Mouse (Mus musculus): Measurements from ENCODE around the gene Hsd17b12. TPM values are rescaled to one million over a fixed set of nuclear protein-coding genes. Genes with fewer than 3 reads are reported as not detected.

The Hsd17b12 gene
- polyA plus RNA-seq, 1 experiment: 97.4 TPM

GRCm38 (mm10) chr2:94030602-94031001 lies 127.2 kb downstream of the Hsd17b12 start:
- Histone ChIP-seq H3K79me3 (ENCODE audit: low read depth) (no peaks in the 10 kb centered on the region), H3K79me2 (ENCODE audit: control insufficient read depth, insufficient read depth) (no peaks in the 10 kb centered on the region), H3ac (ENCODE audit: control insufficient read depth, insufficient read length, low read depth) (no peak overlapping the region), H3K4me3 (ENCODE audit: insufficient read depth, poor library complexity, severe bottlenecking) (no peak overlapping the region), H3K36me3 (ENCODE audit: control insufficient read depth, insufficient read depth) (peaks cover 47% of the 10 kb centered on the region), H3K27me3 (ENCODE audit: control insufficient read depth, insufficient read depth, insufficient read length) (no peaks in the 10 kb centered on the region)
- TF ChIP-seq FOSL1 (IDR thresholded peaks at IDR 0.05; ENCODE audit: insufficient read depth, low read length, poor library complexity, severe bottlenecking): no peak
- TF ChIP-seq MAX (IDR thresholded peaks at IDR 0.05): no peak
- no peak for TF ChIP-seq MYOG (IDR thresholded peaks at IDR 0.05; ENCODE audit: control insufficient read depth, extremely low read depth, insufficient read length)
- no peak for TF ChIP-seq USF1 (IDR thresholded peaks at IDR 0.05; ENCODE audit: low read depth)
- TF ChIP-seq CEBPB (IDR thresholded peaks at IDR 0.05; ENCODE audit: low read depth): no peak
- TF ChIP-seq CTCF (IDR thresholded peaks at IDR 0.05; ENCODE audit: control insufficient read depth, insufficient read depth, insufficient read length): no peak

GRCm38 (mm10) chr2:94024637-94025036 lies 133.1 kb downstream of the Hsd17b12 start:
- Histone ChIP-seq H3K36me3 (ENCODE audit: control insufficient read depth, insufficient read depth) (no peaks in the 10 kb centered on the region), H3K27me3 (ENCODE audit: control insufficient read depth, insufficient read depth, insufficient read length) (no peaks in the 10 kb centered on the region)

GRCm38 (mm10) chr2:94010335-94011291 lies 147.2 kb downstream of the Hsd17b12 start, which contains the start of gene Alkbh3:
Gene Alkbh3 (minus strand): TSS chr2:94010807.
- Histone ChIP-seq H3K27me3 (ENCODE audit: control insufficient read depth, insufficient read depth, insufficient read length) (no peaks in the 10 kb centered on the region), H3K4me3 (ENCODE audit: insufficient read depth, poor library complexity, severe bottlenecking) (peak within 1 kb of the TSS; percentile 68), H3ac (ENCODE audit: control insufficient read depth, insufficient read length, low read depth) (peak within 1 kb of the TSS; percentile 81), H3K36me3 (ENCODE audit: control insufficient read depth, insufficient read depth) (peaks cover 29% of the 10 kb centered on the region), H3K79me3 (ENCODE audit: low read depth) (peaks cover 17% of the 10 kb centered on the region), H3K79me2 (ENCODE audit: control insufficient read depth, insufficient read depth) (peaks cover 26% of the 10 kb centered on the region)
- TF ChIP-seq CTCF (IDR thresholded peaks at IDR 0.05; ENCODE audit: control insufficient read depth, insufficient read depth, insufficient read length) (no peak), MAX (IDR thresholded peaks at IDR 0.05) (peak; percentile 58)

More at GRCm38 (mm10) chr2:94024637-94025036, 133.1 kb downstream of the Hsd17b12 start:
- no peak for TF ChIP-seq USF1 (IDR thresholded peaks at IDR 0.05; ENCODE audit: low read depth)
- TF ChIP-seq CEBPB (IDR thresholded peaks at IDR 0.05; ENCODE audit: low read depth): no peak
- TF ChIP-seq CTCF (IDR thresholded peaks at IDR 0.05; ENCODE audit: control insufficient read depth, insufficient read depth, insufficient read length): no peak
- no peak for TF ChIP-seq MYOG (IDR thresholded peaks at IDR 0.05; ENCODE audit: control insufficient read depth, extremely low read depth, insufficient read length)
- no peak for TF ChIP-seq MAX (IDR thresholded peaks at IDR 0.05)
- no peak for TF ChIP-seq MYOD1 (IDR thresholded peaks at IDR 0.05; ENCODE audit: control insufficient read depth, insufficient read length, low read depth)
- no peak for TF ChIP-seq FOSL1 (IDR thresholded peaks at IDR 0.05; ENCODE audit: insufficient read depth, low read length, poor library complexity, severe bottlenecking)
- Histone ChIP-seq H3ac (ENCODE audit: control insufficient read depth, insufficient read length, low read depth) (no peak overlapping the region), H3K4me3 (ENCODE audit: insufficient read depth, poor library complexity, severe bottlenecking) (no peak overlapping the region), H3K79me3 (ENCODE audit: low read depth) (no peaks in the 10 kb centered on the region), H3K79me2 (ENCODE audit: control insufficient read depth, insufficient read depth) (no peaks in the 10 kb centered on the region)

- Histone ChIP-seq H3K36me3 (ENCODE audit: control insufficient read depth, insufficient read depth) (peaks cover 86% of the 10 kb centered on the region), H3ac (ENCODE audit: control insufficient read depth, insufficient read length, low read depth) (no peak overlapping the region)
- TF ChIP-seq CEBPB (IDR thresholded peaks at IDR 0.05; ENCODE audit: low read depth): no peak
- peak; percentile 86 for TF ChIP-seq CTCF (IDR thresholded peaks at IDR 0.05; ENCODE audit: control insufficient read depth, insufficient read depth, insufficient read length)
Measured at GRCm38 (mm10) chr2:94002331-94002730, 155.4 kb downstream of the Hsd17b12 start.

GRCm38 (mm10) chr2:94001918-94002317 lies 155.8 kb downstream of the Hsd17b12 start:
- H3K79me3 ChIP-seq (ENCODE audit: low read depth): no peaks in the 10 kb centered on the region
- TF ChIP-seq CEBPB (IDR thresholded peaks at IDR 0.05; ENCODE audit: low read depth) (no peak), USF1 (IDR thresholded peaks at IDR 0.05; ENCODE audit: low read depth) (no peak), FOSL1 (IDR thresholded peaks at IDR 0.05; ENCODE audit: insufficient read depth, low read length, poor library complexity, severe bottlenecking) (no peak), MAX (IDR thresholded peaks at IDR 0.05) (no peak), CTCF (IDR thresholded peaks at IDR 0.05; ENCODE audit: control insufficient read depth, insufficient read depth, insufficient read length) (no peak), MYOD1 (IDR thresholded peaks at IDR 0.05; ENCODE audit: control insufficient read depth, insufficient read length, low read depth) (no peak), MYOG (IDR thresholded peaks at IDR 0.05; ENCODE audit: control insufficient read depth, extremely low read depth, insufficient read length) (no peak)
- no peak overlapping the region for H3K4me3 ChIP-seq (ENCODE audit: insufficient read depth, poor library complexity, severe bottlenecking)
- H3K36me3 ChIP-seq (ENCODE audit: control insufficient read depth, insufficient read depth): peaks cover 86% of the 10 kb centered on the region
- no peak overlapping the region for H3ac ChIP-seq (ENCODE audit: control insufficient read depth, insufficient read length, low read depth)
- no peaks in the 10 kb centered on the region for H3K27me3 ChIP-seq (ENCODE audit: control insufficient read depth, insufficient read depth, insufficient read length)
- no peaks in the 10 kb centered on the region for H3K79me2 ChIP-seq (ENCODE audit: control insufficient read depth, insufficient read depth)

More at GRCm38 (mm10) chr2:94002331-94002730, 155.4 kb downstream of the Hsd17b12 start:
- H3K4me3 ChIP-seq (ENCODE audit: insufficient read depth, poor library complexity, severe bottlenecking): no peak overlapping the region
- H3K79me2 ChIP-seq (ENCODE audit: control insufficient read depth, insufficient read depth): no peaks in the 10 kb centered on the region
- H3K27me3 ChIP-seq (ENCODE audit: control insufficient read depth, insufficient read depth, insufficient read length): no peaks in the 10 kb centered on the region
- H3K79me3 ChIP-seq (ENCODE audit: low read depth): no peaks in the 10 kb centered on the region

GRCm38 (mm10) chr2:94001411-94001810 lies 156.4 kb downstream of the Hsd17b12 start:
- no peak overlapping the region for H3ac ChIP-seq (ENCODE audit: control insufficient read depth, insufficient read length, low read depth)
- peaks cover 85% of the 10 kb centered on the region for H3K36me3 ChIP-seq (ENCODE audit: control insufficient read depth, insufficient read depth)
- H3K79me3 ChIP-seq (ENCODE audit: low read depth): no peaks in the 10 kb centered on the region
- H3K27me3 ChIP-seq (ENCODE audit: control insufficient read depth, insufficient read depth, insufficient read length): no peaks in the 10 kb centered on the region
- H3K79me2 ChIP-seq (ENCODE audit: control insufficient read depth, insufficient read depth): no peaks in the 10 kb centered on the region
- TF ChIP-seq MYOD1 (IDR thresholded peaks at IDR 0.05; ENCODE audit: control insufficient read depth, insufficient read length, low read depth) (no peak), MAX (IDR thresholded peaks at IDR 0.05) (no peak), FOSL1 (IDR thresholded peaks at IDR 0.05; ENCODE audit: insufficient read depth, low read length, poor library complexity, severe bottlenecking) (no peak), USF1 (IDR thresholded peaks at IDR 0.05; ENCODE audit: low read depth) (no peak), MYOG (IDR thresholded peaks at IDR 0.05; ENCODE audit: control insufficient read depth, extremely low read depth, insufficient read length) (no peak)
- no peak overlapping the region for H3K4me3 ChIP-seq (ENCODE audit: insufficient read depth, poor library complexity, severe bottlenecking)
